ENCODE assay signal across 7 mouse cellular contexts in the genomic region with DNA sequence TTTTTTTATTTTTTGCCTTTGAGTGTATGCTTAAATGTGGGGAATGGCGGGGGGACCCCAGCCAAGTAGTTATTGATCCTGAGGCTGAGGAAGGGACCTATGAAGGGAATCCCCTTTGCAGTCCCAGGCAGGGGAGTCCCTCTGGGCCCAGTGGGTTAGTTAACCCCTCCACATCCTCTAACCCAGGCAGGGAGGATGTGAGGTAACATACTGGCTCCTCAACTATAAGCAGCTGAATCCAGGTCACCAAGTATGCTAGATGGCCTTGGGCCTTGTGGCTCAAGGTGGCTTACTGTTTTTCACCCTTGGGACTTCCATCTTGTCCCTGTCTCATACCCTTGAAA. TPM values are rescaled to one million over a fixed set of nuclear protein-coding genes. Genes with fewer than 3 reads are reported as not detected.
DNase-seq lines count a peak whose midpoint lies in the region; ATAC-seq lines count a peak whose summit lies in the region.

No protein-coding gene starts in this region.

- 72% methylated on average over 1 of the region's 1 CpGs for WGBS in lung, embryonic 15.5 days
- WGBS in embryonic facial prominence, embryonic 13.5 days, result 32% methylated on average over 1 of the region's 1 CpGs
- 76% methylated on average over 1 of the region's 1 CpGs for WGBS in limb, embryonic 10.5 days

- H3K9me3 ChIP-seq in lung, embryonic 15.5 days, result no peaks in the 10 kb centered on the region
- no peaks in the 10 kb centered on the region for H3K9me3 ChIP-seq in embryonic facial prominence, embryonic 13.5 days
- H3K9me3 ChIP-seq in limb, embryonic 10.5 days (replicated peaks), result no peaks in the 10 kb centered on the region

- H3K4me1 ChIP-seq in lung, embryonic 15.5 days, result peaks cover 22% of the 10 kb centered on the region
- peaks cover 25% of the 10 kb centered on the region for H3K4me1 ChIP-seq in embryonic facial prominence, embryonic 13.5 days
- H3K4me1 ChIP-seq in limb, embryonic 10.5 days, result peaks cover 33% of the 10 kb centered on the region

- H3K27ac ChIP-seq in lung, embryonic 15.5 days, result peak overlapping the region; percentile 92
- peak overlapping the region; percentile 94 for H3K27ac ChIP-seq in embryonic facial prominence, embryonic 13.5 days
- peak overlapping the region; percentile 97 for H3K27ac ChIP-seq in limb, embryonic 10.5 days

- no peak overlapping the region for H3K9ac ChIP-seq in lung, embryonic 15.5 days
- no peak overlapping the region for H3K9ac ChIP-seq in embryonic facial prominence, embryonic 13.5 days

- peak overlapping the region; percentile 44; the same call in 1 of the 2 replicates for H3K4me3 ChIP-seq in lung, embryonic 15.5 days
- peak overlapping the region; percentile 48 for H3K4me3 ChIP-seq in embryonic facial prominence, embryonic 13.5 days
- peak overlapping the region; percentile 56 for H3K4me3 ChIP-seq in limb, embryonic 10.5 days

- no peak for ATAC-seq in lung, embryonic 15.5 days (ENCODE audit: borderline replicate concordance, extremely low read depth, low FRiP score, low TSS enrichment)
- ATAC-seq in embryonic facial prominence, embryonic 13.5 days (ENCODE audit: insufficient number of reproducible peaks, insufficient read depth, low FRiP score, low TSS enrichment, low read depth), result no peak

- H3K27me3 ChIP-seq in lung, embryonic 15.5 days, result no peaks in the 10 kb centered on the region
- no peaks in the 10 kb centered on the region for H3K27me3 ChIP-seq in embryonic facial prominence, embryonic 13.5 days
- no peaks in the 10 kb centered on the region for H3K27me3 ChIP-seq in limb, embryonic 10.5 days (ENCODE audit: low read depth, poor library complexity, severe bottlenecking)
- no peaks in the 10 kb centered on the region for H3K27me3 ChIP-seq in splenic B cell, adult 2 months (ENCODE audit: control insufficient read depth, insufficient read depth, low read length, poor library complexity, severe bottlenecking)

- H3K4me2 ChIP-seq in lung, embryonic 15.5 days, result peak overlapping the region; percentile 68
- peak overlapping the region; percentile 66 for H3K4me2 ChIP-seq in embryonic facial prominence, embryonic 13.5 days

- intact Hi-C loops in gastrocnemius, postnatal 14 days (cut with DNase I; ENCODE audit: low total_unique reads), result no loop called here

- DNase-seq in lung, postnatal 10 days, result no peak
- DNase-seq in limb, embryonic 10.5 days (ENCODE audit: low spot score), result no peak
- DNase-seq in splenic B cell, adult 2 months (ENCODE audit: low read depth, low spot score), result peak; percentile 59
- no peak for DNase-seq in adrenal gland, adult 8-10 months
- DNase-seq in gastrocnemius, postnatal 14 days, result no peak

- no peaks in the 10 kb centered on the region for H3K36me3 ChIP-seq in lung, embryonic 15.5 days
- H3K36me3 ChIP-seq in embryonic facial prominence, embryonic 13.5 days, result no peaks in the 10 kb centered on the region
- no peaks in the 10 kb centered on the region for H3K36me3 ChIP-seq in limb, embryonic 10.5 days
- no peaks in the 10 kb centered on the region for H3K36me3 ChIP-seq in splenic B cell, adult 2 months (ENCODE audit: control insufficient read depth, insufficient read depth, low read length, poor library complexity, severe bottlenecking)

RNA-seq across cellular contexts. Expression of gene Nr4a1, which starts 6.9 kb away (rescaled TPM):
- polyA plus RNA-seq in lung, embryonic 15.5 days (2015; fragmentation: Nextera tagmentation; extraction: Ambion mirVana), result 9.2 and 9.9 TPM in 2 replicates
- 9.1 and 9.5 TPM in 2 replicates for polyA plus RNA-seq in embryonic facial prominence, embryonic 13.5 days (2015; fragmentation: Nextera tagmentation; extraction: Ambion mirVana)
- 4.1 and 7.1 TPM in 2 replicates for polyA plus RNA-seq in limb, embryonic 10.5 days (2016; fragmentation: Nextera tagmentation; extraction: Ambion mirVana)
- 100 to 1,000 TPM in 2 of 4 experiments, 10 to 100 TPM in 2; 42.9 to 895 (median 124) TPM for total RNA-seq in adrenal gland, adult 8-10 months (2022)
- 10 to 100 TPM; 30.5 to 49.0 TPM for total RNA-seq in gastrocnemius, postnatal 14 days (2021)

RNA-seq across cellular contexts. Expression of gene Grasp, which starts 23.1 kb away (rescaled TPM):
- 6.9 and 7.9 TPM in 2 replicates for polyA plus RNA-seq in lung, embryonic 15.5 days (2015; fragmentation: Nextera tagmentation; extraction: Ambion mirVana)
- polyA plus RNA-seq in embryonic facial prominence, embryonic 13.5 days (2015; fragmentation: Nextera tagmentation; extraction: Ambion mirVana), result 7.4 and 8.0 TPM in 2 replicates
- 5.4 and 6.9 TPM in 2 replicates for polyA plus RNA-seq in limb, embryonic 10.5 days (2016; fragmentation: Nextera tagmentation; extraction: Ambion mirVana)
- 10 to 100 TPM in 3 of 4 experiments, 1 to 10 TPM in 1; 8.8 to 19.6 (median 17.1) TPM for total RNA-seq in adrenal gland, adult 8-10 months (2022)
- total RNA-seq in gastrocnemius, postnatal 14 days (2021), result 1 to 10 TPM; 8.3 to 9.4 TPM

RNA-seq across cellular contexts. Expression of gene Atg101, which starts 36.9 kb away (rescaled TPM):
- polyA plus RNA-seq in lung, embryonic 15.5 days (2015; fragmentation: Nextera tagmentation; extraction: Ambion mirVana), result 74.5 and 76.8 TPM in 2 replicates
- 65.9 and 68.4 TPM in 2 replicates for polyA plus RNA-seq in embryonic facial prominence, embryonic 13.5 days (2015; fragmentation: Nextera tagmentation; extraction: Ambion mirVana)
- polyA plus RNA-seq in limb, embryonic 10.5 days (2016; fragmentation: Nextera tagmentation; extraction: Ambion mirVana), result 92.3 and 97.5 TPM in 2 replicates
- total RNA-seq in adrenal gland, adult 8-10 months (2022), result 10 to 100 TPM; 31.4 to 48.9 (median 37.0) TPM
- total RNA-seq in gastrocnemius, postnatal 14 days (2021), result 10 to 100 TPM; 27.7 to 35.0 TPM

RNA-seq across cellular contexts. Expression of gene 6030408B16Rik, which starts 45.9 kb away (rescaled TPM):
- polyA plus RNA-seq in lung, embryonic 15.5 days (2015; fragmentation: Nextera tagmentation; extraction: Ambion mirVana), result 48.1 and 50.0 TPM in 2 replicates
- 0.56 and 0.60 TPM in 2 replicates for polyA plus RNA-seq in embryonic facial prominence, embryonic 13.5 days (2015; fragmentation: Nextera tagmentation; extraction: Ambion mirVana)
- polyA plus RNA-seq in limb, embryonic 10.5 days (2016; fragmentation: Nextera tagmentation; extraction: Ambion mirVana), result 1.8 and 4.1 TPM in 2 replicates
- under 1 TPM; 0.49 to 0.91 (median 0.71) TPM for total RNA-seq in adrenal gland, adult 8-10 months (2022)
- under 1 TPM; 0.22 to 0.29 TPM for total RNA-seq in gastrocnemius, postnatal 14 days (2021)
